Mouse (Mus musculus): ENCODE measurements around the gene Mycs.

The Mycs gene

GRCm38 (mm10) chrX:5469165-5469564 is at the start of gene Mycs:
Gene Mycs, minus strand, starts transcription at chrX:5469265.
- no peak for DNase-seq (ENCODE audit: low read depth in 1 of 2, low spot score in 2 of 2)

DNA sequence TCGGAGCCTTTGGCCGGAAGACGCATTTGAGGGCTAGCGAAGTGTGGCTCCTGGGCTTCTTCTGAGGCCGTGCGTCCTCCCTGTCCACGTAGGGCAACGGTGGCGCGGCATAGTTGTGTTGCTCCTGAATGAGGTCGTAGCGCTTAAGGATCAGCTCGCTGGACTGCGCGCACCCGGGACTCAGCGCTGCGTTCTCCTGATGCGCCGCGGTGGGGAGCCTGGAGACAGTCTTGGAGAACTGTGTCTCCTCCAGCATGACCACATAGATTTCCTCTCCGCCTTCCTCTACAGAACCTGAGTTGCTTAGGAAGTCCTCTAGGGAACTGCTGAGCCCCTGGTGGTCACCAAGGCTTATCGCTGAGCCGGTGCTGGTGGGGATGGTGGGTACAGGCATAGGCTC is 1.0 kb downstream of the Mycs start:
- DNase-seq (ENCODE audit: low read depth in 1 of 2, low spot score in 2 of 2) = no peak

All from monocyte, adult 2 months (primary cell).